Mouse (Mus musculus) adrenal gland, postnatal 10 days (tissue): ENCODE data around the gene Gm21188. TPM values are rescaled to one million over a fixed set of nuclear protein-coding genes. Genes with fewer than 3 reads are reported as not detected.
A peak's percentile ranks its signal among the peaks of the same experiment; 100 is the strongest.
"Not testable (repeated sequence)": the region's sequence is repeated elsewhere in the genome, so short reads cannot be mapped to it uniquely, and the experiment has no call there.

Source experiments
- DNase-seq: peaks from one replicate; pipeline ENCODE4 v3.0.0; 2021; ENCODE audit warnings: mixed read lengths
- total RNA-seq, 2 experiments: library from RNA; stranded (reverse); gene quantifications; 2 replicates each; pipeline ENCODE4 v1.2.3; 2021

The Gm21188 gene
- total RNA-seq, 2 experiments from 2014 or later: 0.36 to 0.45 TPM

DNA sequence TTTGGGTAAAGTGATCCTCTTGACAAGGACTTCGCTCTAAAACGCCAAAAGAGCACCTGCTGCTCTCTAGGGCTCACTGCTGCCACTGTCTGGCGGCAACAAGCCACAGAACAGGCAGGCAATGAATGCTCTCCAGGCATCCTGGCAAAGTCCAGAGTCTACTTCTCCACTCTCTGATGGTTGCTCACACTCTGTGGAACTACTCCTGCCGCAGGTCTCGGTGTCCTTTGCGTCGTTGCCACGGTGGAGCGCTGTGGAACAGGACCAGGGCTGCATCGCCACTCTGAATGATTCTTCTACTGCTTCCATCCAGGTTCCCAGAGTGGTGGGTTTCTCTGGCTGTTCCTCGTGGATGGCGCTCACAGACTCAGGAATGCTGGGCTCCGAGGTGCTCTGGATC is 25.6 kb downstream of the Gm21188 start:
- DNase-seq: not testable (repeated sequence)

GRCm38 (mm10) chr13:120025576-120025975 is 26.4 kb downstream of the Gm21188 start:
- not testable (repeated sequence) for DNase-seq

GRCm38 (mm10) chr13:120025004-120025403 is 27.0 kb downstream of the Gm21188 start:
- not testable (repeated sequence) for DNase-seq

- DNase-seq: not testable (repeated sequence)
These were observed 27.4 kb downstream of the Gm21188 start for GRCm38 (mm10) chr13:120024581-120024980.

DNA sequence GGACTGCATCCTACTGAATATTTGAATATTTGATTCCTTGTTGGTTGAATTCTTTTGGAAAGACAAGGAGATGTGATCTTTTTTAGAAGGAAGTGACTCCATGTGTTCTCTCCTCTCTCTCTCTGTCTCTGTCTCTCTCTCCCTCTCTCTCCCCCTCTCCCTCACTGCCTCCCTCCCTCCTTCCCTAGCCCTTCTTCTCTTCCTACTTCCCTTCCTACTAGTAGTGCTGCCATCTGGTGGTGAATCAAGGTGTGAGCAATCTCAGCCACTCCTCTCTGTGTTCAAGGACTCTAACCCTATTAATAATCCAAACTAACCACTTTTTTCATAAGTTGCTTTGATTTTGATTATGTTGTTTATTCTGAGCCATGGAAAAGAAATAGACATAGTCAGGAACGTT is 30.5 kb downstream of the Gm21188 start:
- peak; percentile 25 for DNase-seq

- DNase-seq: not testable (repeated sequence)
These were observed 36.5 kb downstream of the Gm21188 start for GRCm38 (mm10) chr13:120015348-120016007.

DNA sequence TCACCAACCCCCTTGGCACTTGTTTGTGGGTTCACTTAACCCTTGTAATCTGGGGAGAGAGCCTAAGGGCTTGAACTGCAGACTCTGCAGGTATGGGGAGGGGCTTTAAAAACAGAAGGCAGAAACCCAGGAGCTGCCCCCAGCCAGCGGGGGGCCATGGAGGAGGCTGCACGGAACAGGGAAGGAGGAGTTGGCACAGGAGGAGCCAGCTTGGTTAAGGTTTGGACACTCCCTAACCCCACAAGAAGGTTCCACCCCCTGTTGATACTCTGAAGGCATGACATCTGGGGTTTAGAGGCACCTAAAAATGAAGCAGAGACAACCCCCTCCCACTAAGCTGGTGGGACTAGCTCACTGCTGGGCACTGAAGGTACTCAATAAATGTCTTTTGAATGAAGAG is 38.0 kb downstream of the Gm21188 start:
- DNase-seq: not testable (repeated sequence)

DNA sequence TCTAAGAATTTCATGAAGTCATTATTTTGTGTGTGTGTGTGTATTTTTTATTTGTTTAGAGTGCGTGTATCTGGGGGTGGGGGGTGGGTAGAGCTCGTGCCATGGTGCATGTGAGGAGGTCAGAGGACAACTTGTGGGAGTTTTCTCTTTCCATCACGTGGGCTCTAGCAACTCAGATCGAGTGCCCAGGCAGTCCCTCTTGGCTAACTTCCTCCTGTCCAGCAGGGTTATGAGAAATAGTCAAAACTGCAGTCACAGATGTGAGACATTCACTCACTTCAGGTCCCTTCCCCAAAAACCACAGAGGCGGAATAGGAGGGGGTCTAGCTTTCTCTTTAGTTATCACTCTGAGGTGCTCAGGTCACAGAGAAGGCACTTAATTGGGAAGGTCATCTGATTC is 38.5 kb downstream of the Gm21188 start:
- DNase-seq: not testable (repeated sequence)

DNA sequence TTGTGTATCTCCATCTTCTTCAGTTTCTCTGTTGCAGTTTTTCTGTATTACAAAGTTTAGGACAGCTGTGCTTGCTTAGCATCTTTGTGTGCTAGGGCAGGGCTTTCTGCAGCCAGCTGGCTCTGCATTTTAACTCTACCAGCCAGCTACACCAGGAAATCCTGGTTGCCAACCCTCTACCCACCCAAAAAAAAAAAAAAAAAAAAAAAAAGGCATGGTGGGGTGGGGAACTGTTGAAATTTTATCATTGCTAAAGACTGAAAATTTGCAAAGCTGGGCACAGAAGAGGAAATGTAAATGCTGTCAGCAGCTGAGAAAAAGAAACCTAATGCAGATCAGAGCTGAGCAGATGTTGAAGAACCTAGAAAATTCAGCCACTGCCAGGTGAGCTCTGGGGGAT is 41.9 kb downstream of the Gm21188 start:
- not testable (repeated sequence) for DNase-seq

DNA sequence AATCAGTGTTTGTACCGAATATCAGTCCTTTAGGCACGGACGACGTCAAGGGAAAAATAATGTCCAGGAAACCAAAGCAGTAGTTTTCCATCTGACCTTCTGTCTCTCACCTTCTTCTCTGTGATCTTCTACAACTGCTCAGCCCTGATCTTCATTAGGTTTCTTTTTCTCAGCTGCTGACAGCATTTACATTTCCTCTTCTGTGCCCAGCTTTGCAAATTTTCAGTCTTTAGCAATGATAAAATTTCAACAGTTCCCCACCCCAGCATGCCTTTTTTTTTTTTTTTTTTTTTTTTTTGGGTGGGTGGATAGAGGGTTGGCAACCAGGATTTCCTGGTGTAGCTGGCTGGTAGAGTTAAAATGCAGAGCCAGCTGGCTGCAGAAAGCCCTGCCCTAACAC is 52.8 kb downstream of the Gm21188 start:
- not testable (repeated sequence) for DNase-seq

DNA sequence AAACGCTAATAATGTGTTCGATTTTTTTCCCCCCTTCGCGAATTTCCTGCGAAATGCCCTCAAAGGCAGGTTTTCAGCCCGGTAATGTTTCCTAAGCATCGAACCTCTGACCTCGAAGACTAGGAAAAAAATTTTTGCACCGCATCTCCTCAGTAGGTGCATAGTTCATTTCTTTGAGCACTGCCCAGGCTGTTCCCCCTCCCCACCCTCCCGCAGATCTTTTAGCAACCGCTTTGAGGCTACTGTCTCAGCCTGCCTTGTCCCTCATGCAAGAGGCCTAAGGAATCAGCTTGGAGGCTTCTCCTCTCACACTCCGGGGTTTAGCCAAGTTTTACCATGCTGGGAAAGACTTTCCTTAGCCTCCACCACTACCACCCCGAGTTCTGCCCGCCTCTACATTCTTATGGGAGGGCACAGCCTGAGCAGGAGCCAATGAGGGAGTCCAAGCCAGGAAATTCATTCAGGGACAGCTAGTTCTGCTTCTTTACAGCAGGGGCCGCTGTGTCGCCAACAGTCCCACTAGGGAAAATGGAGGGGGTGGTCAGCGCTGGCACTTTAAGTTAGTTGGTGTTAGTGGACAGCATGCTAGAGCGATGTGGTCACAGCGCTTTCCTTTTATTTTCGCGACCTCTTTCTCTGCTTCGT is 53.4 kb downstream of the Gm21188 start:
- not testable (repeated sequence) for DNase-seq

GRCm38 (mm10) chr13:119991917-119992496 is 60.0 kb downstream of the Gm21188 start:
- DNase-seq: not testable (repeated sequence)

- DNase-seq: not testable (repeated sequence)
These were observed 60.7 kb downstream of the Gm21188 start for GRCm38 (mm10) chr13:119991264-119991663.

Other genes with a start within 250 kb of the Gm21188 start
- gene AF067063, start 222.0 kb downstream of the Gm21188 start, total RNA-seq: not detected
- not detected for gene D13Ertd608e, start 216.2 kb downstream of the Gm21188 start, total RNA-seq
- not detected for gene Tcstv1, start 157.4 kb downstream of the Gm21188 start, total RNA-seq
- gene Gm21761, start 122.9 kb downstream of the Gm21188 start, total RNA-seq: not detected
- gene B020031M17Rik, start 101.4 kb downstream of the Gm21188 start, total RNA-seq: not detected
- not detected for gene Gm36079, start 25.2 kb downstream of the Gm21188 start, total RNA-seq
- not detected for gene Gm20767, start 88.1 kb upstream of the Gm21188 start, total RNA-seq
- not detected for gene Gm21818, start 120.2 kb upstream of the Gm21188 start, total RNA-seq
- gene Gm21762, start 163.8 kb upstream of the Gm21188 start, total RNA-seq: not detected
- not detected for gene Gm21731, start 186.9 kb upstream of the Gm21188 start, total RNA-seq
- gene AF067061, start 210.9 kb upstream of the Gm21188 start, total RNA-seq: not detected
- gene BC147527, start 248.2 kb upstream of the Gm21188 start, total RNA-seq: under 1 TPM in 1 of 2 experiments, not detected in 1; 0.21 TPM